Mouse (Mus musculus) brain, adult 2 months (tissue): ENCODE data around the gene Srsf6.
A peak's percentile ranks its signal among the peaks of the same experiment; 100 is the strongest.
"Not testable (repeated sequence)": the region's sequence is repeated elsewhere in the genome, so short reads cannot be mapped to it uniquely, and the experiment has no call there.

Source experiments
- DNase-seq: peaks from one replicate; pipeline ENCODE4 v3.0.0; 2011; ENCODE audit warnings: low read depth, low spot score

The Srsf6 gene

DNA sequence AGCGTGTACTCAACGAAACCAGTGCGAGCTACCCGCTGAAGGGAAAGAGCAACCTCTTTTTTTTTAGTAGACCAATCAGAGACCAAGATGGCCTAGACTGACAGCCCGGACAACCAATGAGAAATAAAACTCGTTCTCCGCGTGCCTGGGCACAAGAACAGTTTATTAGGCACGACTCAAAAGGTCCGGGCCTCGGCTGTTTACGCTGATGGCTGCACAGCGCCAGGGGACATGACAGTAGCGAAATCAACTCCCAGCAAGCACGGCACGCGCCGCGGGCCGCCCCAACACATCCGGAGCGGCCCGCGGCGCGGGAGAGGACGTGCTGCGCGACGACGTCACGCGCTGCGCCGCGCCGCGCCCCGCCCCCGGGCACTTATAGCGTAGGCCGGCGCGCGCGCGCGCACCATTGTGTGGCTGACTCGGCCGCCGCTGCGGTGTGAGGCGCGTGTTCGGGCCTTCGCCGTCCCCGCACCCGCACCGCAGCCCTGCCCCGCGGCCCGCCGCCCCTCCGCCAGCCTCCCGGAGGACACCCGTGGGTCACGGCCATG, at the start of gene Srsf6:
Gene Srsf6 (plus strand): TSS at position 406 of the 551 bp plus-strand sequence.
- peak; percentile 95 for DNase-seq

- peak; percentile 80 for DNase-seq
Observed at GRCm38 (mm10) chr2:162884101-162884500, 47.2 kb upstream of the Srsf6 start.

DNA sequence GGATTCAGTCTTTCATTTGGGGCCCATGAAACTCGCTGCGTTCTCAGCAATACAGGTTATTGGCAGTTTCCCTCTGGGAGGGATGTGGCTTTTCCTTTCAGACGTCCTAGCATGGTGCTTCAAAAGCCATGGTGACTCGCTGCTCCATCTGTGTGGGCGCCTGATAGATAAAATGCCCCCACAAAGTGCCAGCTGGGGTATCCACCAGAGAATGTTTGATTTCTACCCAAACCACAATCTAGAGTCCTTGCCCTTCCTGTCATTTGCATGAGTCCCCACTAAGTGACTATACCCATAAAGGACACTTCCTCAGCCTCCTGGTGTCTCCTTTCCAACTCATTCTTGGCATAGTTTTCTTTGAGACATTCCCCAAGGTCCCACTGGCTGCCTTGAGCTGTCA, 44.2 kb upstream of the Srsf6 start:
- no peak for DNase-seq

- DNase-seq: peak; percentile 87
Observed at GRCm38 (mm10) chr2:162888677-162889076, 42.7 kb upstream of the Srsf6 start.

GRCm38 (mm10) chr2:162889191-162889590, 42.1 kb upstream of the Srsf6 start:
- DNase-seq: peak; percentile 70

DNA sequence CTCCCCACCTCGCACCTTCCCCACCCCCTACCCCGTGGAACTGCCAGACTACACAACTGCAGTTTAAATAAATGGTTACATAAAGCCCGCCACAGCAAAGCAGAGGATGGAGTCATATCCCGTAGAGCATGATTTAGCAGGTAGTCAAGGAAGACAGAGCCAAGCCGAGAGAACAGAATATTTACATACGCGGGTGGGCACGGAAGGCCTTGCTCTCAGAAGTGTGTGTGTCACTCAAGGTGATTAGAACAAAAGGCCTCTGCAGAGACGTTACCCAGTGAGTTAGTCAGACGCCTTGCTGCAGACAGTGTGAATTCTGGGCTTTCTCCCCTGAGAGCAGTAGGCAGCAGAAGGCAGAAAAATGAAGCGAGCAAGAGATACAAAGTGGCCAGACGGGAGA, 41.6 kb upstream of the Srsf6 start:
- DNase-seq: peak; percentile 50

DNA sequence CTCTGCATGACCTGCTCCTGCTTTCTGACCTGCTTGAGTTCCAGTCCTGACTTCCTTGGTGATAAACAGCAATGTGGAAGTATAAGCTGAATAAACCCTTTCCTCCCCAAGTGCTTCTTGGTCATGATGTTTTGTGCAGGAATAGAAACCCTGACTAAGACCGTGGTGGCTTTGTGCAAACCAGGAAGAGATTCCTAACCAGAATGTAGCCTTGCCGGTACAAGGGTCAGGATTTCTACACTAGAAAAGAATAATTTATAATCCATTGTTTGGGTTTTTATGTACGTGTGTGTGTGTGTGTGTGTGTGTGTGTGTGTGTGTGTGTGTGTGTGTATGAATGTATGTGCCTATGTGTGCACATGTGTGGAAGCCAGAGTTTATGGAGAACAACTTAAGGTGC, 38.3 kb upstream of the Srsf6 start:
- DNase-seq: not testable (repeated sequence)

GRCm38 (mm10) chr2:162899256-162899655, 32.1 kb upstream of the Srsf6 start:
- DNase-seq: not testable (repeated sequence)

- no peak for DNase-seq
Observed at GRCm38 (mm10) chr2:162899880-162900589, 31.3 kb upstream of the Srsf6 start.

DNA sequence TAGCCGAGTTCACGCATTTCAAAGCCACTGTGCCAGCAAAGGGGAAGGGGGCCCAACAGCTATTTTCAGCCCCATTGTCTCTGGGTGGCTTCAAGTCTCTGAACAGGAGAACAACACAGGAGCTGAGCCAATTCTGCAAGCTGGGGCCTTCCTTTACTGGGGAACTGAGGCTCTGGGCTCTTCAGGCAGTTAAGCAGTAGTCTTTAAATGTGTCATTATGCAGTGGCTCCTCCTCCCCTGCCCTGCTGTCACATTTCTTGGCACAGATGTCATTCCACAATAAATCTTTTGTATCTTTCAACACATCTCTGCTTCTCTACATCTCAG, 30.8 kb upstream of the Srsf6 start:
- DNase-seq: no peak

GRCm38 (mm10) chr2:162905902-162906301, 25.4 kb upstream of the Srsf6 start:
- no peak for DNase-seq

DNA sequence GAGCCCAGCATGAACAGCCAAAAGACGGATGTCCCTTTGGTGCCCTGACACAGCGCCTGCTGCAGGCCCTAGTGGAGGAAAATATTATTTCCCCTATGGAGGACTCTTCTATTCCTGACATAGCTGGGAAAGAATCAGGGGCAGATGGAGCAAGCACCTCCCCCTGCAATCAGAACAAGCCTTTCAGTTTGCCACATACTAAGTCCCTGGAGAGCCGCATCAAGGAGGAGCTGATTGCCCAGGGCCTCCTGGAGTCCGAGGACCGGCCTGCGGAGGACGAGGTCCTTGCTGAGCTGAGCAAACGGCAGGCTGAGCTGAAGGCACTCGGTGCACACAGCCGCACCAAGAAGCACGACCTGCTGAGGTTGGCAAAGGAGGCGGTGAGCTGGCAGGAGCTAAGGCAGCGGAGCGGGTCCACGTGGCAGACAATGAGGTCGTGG, 23.3 kb upstream of the Srsf6 start:
- DNase-seq: peak; percentile 83

DNA sequence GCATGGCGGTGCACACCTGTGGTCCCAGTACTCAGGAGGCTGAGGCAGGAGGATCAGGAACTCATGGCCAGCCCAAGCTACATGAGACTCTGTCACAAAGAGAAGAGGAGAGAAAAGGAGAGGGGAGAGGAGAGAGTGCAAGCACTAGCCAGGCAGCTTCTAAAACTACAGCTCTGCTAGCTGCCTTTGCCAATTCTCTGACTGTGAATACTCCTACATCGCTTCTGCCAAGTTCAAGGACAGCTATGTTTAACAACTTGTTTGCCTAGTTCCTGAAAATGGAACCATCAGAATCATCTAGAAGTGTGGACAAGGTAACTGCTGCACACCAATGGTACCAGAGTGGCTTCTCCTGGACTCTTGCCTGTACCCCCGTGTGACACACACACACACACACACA, 17.3 kb upstream of the Srsf6 start:
- peak; percentile 58 for DNase-seq

DNA sequence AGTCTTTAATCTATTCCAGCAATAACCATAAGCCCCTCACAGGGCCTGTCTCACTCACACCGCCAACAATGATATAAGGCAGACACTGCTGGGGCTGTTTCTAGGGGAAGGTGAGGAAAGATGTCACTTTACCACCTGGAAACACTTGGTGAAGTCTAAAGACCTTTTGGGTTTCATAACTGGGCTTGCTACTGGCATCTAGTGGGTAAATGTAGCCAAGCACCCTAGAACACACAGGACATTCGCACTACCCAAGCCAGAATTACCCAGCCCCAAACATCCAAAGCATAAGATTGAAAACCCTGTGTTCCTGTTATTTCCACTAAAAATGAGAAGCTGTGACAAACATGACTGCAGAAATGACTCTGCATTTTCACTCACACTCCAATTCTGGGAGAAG, 16.8 kb upstream of the Srsf6 start:
- peak; percentile 71 for DNase-seq

DNA sequence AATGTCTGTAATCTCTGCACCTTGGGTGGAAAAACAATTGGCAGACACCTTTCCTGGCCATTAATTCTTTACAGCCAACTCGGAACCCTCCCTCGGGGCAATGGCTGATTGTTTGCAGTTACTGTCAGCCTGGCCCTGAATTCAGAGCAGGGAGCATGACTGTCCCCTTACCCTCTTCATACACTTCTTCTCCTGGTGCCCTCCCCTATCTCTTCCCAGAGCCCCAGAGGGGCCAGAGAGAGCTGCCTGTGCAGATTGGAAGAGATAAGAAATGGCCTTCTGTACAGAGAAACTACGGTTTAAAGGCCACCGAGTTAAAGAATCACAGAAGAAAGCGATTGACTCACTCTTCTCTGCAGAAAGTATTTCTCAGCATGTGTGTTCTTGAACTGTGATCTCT, 11.4 kb upstream of the Srsf6 start:
- no peak for DNase-seq

DNA sequence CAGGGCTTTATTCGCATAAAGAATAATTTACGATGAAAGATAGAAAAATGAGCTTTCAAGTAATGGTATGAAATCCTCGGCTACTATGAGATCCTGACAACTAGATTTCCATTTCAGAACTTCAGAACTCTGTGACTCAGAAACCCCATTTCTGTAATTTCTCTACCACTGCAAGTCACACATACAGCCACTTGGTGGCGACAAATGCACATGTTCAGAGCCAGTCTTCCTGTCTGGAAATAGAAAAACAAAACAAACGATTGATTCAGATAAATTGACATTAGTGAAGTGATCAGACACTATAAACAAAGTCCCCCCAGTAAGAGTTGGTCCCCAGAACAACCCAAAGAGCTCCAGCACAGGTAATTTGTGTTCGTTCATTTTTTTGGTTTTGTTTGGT, 9.1 kb upstream of the Srsf6 start:
- peak; percentile 81 for DNase-seq

- DNase-seq: peak; percentile 73
Observed at GRCm38 (mm10) chr2:162922834-162923233, 8.5 kb upstream of the Srsf6 start.

- no peak for DNase-seq
Observed at GRCm38 (mm10) chr2:162924126-162924525, 7.2 kb upstream of the Srsf6 start.

DNA sequence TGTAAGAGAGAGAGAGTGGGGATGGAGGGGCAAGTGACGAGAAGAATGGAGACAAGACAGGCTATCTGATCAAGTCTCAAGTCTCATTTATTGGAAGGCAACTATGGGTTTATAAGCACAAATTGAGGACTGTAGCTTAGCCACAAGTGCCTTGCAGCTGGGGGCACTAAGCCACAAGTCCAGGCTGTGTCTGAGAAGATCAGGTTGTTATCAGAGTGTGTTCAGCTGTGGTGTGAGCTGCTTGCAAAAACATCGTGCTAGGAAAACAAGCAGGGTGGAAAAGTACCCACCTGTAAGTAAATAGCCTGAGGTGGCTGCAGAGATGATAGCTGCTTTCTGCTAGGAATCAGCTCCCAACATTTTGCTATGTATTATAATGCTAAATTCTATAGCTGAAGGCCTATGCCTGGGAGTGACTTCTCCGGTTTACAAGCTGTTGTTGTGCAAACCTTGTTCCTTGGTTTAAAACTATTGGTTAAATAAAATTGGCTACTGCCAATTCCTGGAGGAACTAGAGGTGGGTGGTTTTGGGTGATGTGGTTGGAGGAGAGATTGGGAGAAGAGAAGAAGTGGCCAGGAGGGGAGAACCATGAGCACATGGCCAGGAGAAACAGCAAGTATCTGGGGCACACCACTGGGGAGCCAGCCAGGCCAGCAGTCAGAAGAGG, 3.3 kb upstream of the Srsf6 start:
- no peak for DNase-seq

DNA sequence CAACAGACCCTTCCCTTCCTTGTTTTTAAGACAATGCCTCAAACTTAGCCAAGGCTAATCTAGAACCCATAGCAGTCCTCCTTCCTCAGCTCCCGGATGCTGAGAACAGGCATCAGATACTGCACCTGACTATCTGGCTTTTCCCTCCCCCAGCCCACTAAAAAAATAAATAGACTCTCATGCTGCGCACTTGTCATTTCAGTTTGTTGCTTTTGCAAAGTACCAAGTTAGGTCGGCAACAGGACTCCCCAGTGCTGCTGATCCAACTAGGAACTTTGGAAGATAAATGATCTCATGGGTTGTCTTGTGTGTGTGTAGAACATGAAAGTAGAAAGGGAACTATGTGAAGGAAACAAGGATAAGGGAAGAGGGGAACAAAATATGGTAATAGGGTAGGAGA, 1.6 kb upstream of the Srsf6 start:
- DNase-seq: no peak

DNA sequence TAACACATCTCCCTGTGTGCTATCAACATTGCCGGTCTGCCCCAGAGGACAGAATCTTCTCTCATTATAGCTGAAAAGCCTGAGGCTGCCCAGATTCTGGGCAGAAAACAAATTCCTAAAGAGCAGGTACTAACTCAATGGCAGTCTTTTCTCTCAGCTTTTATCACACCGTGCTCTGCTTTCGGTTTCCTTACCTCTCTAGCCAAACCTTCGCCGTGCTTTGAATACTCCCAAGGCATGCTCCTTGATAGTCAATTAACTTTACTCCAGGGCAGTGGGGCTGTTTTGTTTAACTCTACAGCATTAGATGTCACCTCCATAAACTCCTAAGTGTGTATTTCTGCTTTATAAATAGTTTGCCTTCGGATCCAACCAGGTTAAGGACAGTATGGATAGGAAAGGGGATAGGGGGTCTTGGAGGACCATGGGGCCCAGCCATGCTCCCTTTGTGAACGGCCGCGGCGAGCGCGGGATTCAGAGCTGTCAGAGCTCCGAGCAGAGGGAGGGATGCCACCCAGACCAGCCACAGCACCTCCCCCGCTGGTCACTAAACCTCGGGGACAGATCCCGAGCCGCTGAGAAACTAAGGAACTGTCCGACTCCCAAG, 709 bp upstream of the Srsf6 start:
- no peak for DNase-seq
